Mouse (Mus musculus) lung, embryonic 16.5 days (tissue): ENCODE measurements around the gene Cryaa. TPM values are rescaled to one million over a fixed set of nuclear protein-coding genes. Genes with fewer than 3 reads are reported as not detected.
"Not testable (repeated sequence)": the region's sequence is repeated elsewhere in the genome, so short reads cannot be mapped to it uniquely, and the experiment has no call there.

ENCODE experiments used
- ATAC-seq: fragments of 200-750 bp; cut with Nextera tagmentation; 2 replicates; pipeline ENCODE4 v1.8.0; 2017; ENCODE audit warnings: low read depth, mild to moderate bottlenecking, moderate library complexity
- H3K27ac ChIP-seq: fragments of 300-500 bp; sonication (generic); 2 replicates; pipeline ENCODE4 v1.5.1; 2014; ENCODE audit warnings: mild to moderate bottlenecking, control low read depth, low read length
- H3K27me3 ChIP-seq: fragments of 300-500 bp; sonication (generic); 2 replicates; pipeline ENCODE4 v1.6.1; 2014; ENCODE audit warnings: low read depth, low read length, mixed read lengths; ENCODE audit not compliant: control insufficient read depth, insufficient read depth
- H3K36me3 ChIP-seq: fragments of 300-500 bp; sonication (generic); 2 replicates; pipeline ENCODE4 v1.6.1; 2014; ENCODE audit warnings: low read length; ENCODE audit not compliant: control insufficient read depth, insufficient read depth
- H3K4me1 ChIP-seq: fragments of 300-500 bp; sonication (generic); replicated peaks from 2 replicates; pipeline ENCODE4 v1.6.1; 2014; ENCODE audit warnings: low read length, mixed read lengths; ENCODE audit not compliant: control insufficient read depth, insufficient read depth
- H3K4me2 ChIP-seq: fragments of 300-500 bp; sonication (generic); 2 replicates; pipeline ENCODE4 v1.6.1; 2014; ENCODE audit warnings: low read depth, low read length, control low read depth
- H3K4me3 ChIP-seq: fragments of 300-500 bp; sonication (generic); 2 replicates; pipeline ENCODE4 v1.5.1; 2014; ENCODE audit warnings: mild to moderate bottlenecking, low read length, control low read depth
- H3K9ac ChIP-seq: fragments of 300-500 bp; sonication (generic); 2 replicates; pipeline ENCODE4 v1.6.1; 2014; ENCODE audit warnings: low read length, control low read depth
- H3K9me3 ChIP-seq: fragments of 300-500 bp; sonication (generic); 2 replicates; pipeline ENCODE4 v1.6.1; 2016; ENCODE audit warnings: low read length; ENCODE audit not compliant: control insufficient read depth
- WGBS: fragments of 180-500 bp; shearing (Covaris S2); extraction: QIAGEN DNeasy Blood & Tissue Kit; methylation state at CpG from one replicate; pipeline ENCODE4 v1.1.7; 2014; 5-methylcytosine and 5-hydroxymethylcytosine counted together
- polyA plus RNA-seq: library from polyadenylated mRNA; unstranded; fragments of >200 nt; fragmentation: Nextera tagmentation; extraction: Ambion mirVana; gene quantifications from 2 replicates; pipeline ENCODE4 v1.2.1, GENCODE M21; 2015

The Cryaa gene
- polyA plus RNA-seq, 1 experiment from 2014 or later = 0.36 TPM

GRCm38 (mm10) chr17:31694023-31694376, 16.4 kb downstream of the Cryaa start:
- H3K27me3 ChIP-seq = no peaks in the 10 kb centered on the region
- no peak overlapping the region for H3K4me2 ChIP-seq
- no peak overlapping the region for H3K9ac ChIP-seq
- H3K4me1 ChIP-seq = peaks cover 16% of the 10 kb centered on the region
- WGBS = 55% methylated on average over 7 of the region's 7 CpGs
- no peaks in the 10 kb centered on the region for H3K9me3 ChIP-seq
- H3K4me3 ChIP-seq = no peak overlapping the region
- no peaks in the 10 kb centered on the region for H3K36me3 ChIP-seq
- no peak overlapping the region for H3K27ac ChIP-seq
- ATAC-seq = peak; percentile 22

GRCm38 (mm10) chr17:31694949-31695348, 17.3 kb downstream of the Cryaa start:
- Histone ChIP-seq H3K36me3 (no peaks in the 10 kb centered on the region), H3K4me2 (no peak overlapping the region), H3K27ac (no peak overlapping the region), H3K9ac (no peak overlapping the region), H3K9me3 (no peaks in the 10 kb centered on the region), H3K4me3 (no peak overlapping the region), H3K27me3 (no peaks in the 10 kb centered on the region), H3K4me1 (peaks cover 16% of the 10 kb centered on the region)
- 64% methylated on average over 1 of the region's 1 CpGs for WGBS
- ATAC-seq = no peak

GRCm38 (mm10) chr17:31695356-31695755, 17.7 kb downstream of the Cryaa start:
- H3K4me3 ChIP-seq, H3K9ac ChIP-seq, H3K27me3 ChIP-seq, H3K4me2 ChIP-seq, H3K9me3 ChIP-seq, H3K27ac ChIP-seq, ATAC-seq, H3K36me3 ChIP-seq: not testable (repeated sequence)
- peaks cover 16% of the 10 kb centered on the region for H3K4me1 ChIP-seq
- 82% methylated on average over 6 of the region's 7 CpGs for WGBS

- 71% methylated on average over 11 of the region's 11 CpGs for WGBS
- no peak overlapping the region for H3K4me3 ChIP-seq
- H3K27ac ChIP-seq = no peak overlapping the region
- H3K36me3 ChIP-seq = no peaks in the 10 kb centered on the region
- H3K9ac ChIP-seq = no peak overlapping the region
- no peak overlapping the region for H3K4me2 ChIP-seq
- peaks cover 9% of the 10 kb centered on the region for H3K4me1 ChIP-seq
- ATAC-seq = no peak
- H3K27me3 ChIP-seq = no peaks in the 10 kb centered on the region
- H3K9me3 ChIP-seq = no peaks in the 10 kb centered on the region
Measured at GRCm38 (mm10) chr17:31698347-31698746, 20.7 kb downstream of the Cryaa start.

GRCm38 (mm10) chr17:31703276-31703980, 25.8 kb downstream of the Cryaa start:
- 69% methylated on average over 6 of the region's 6 CpGs for WGBS
- no peak overlapping the region for H3K27ac ChIP-seq

GRCm38 (mm10) chr17:31705271-31706020, 27.8 kb downstream of the Cryaa start:
- H3K9me3 ChIP-seq = no peaks in the 10 kb centered on the region
- no peak overlapping the region for H3K9ac ChIP-seq
- no peak overlapping the region for H3K4me3 ChIP-seq
- H3K36me3 ChIP-seq = no peaks in the 10 kb centered on the region
- no peak for ATAC-seq
- 76% methylated on average over 20 of the region's 20 CpGs for whole genome bisulfite sequencing
- H3K4me1 ChIP-seq = peaks cover 2% of the 10 kb centered on the region; the same call in 1 of the 2 replicates
- H3K27me3 ChIP-seq = no peaks in the 10 kb centered on the region
- no peak overlapping the region for H3K4me2 ChIP-seq
- H3K27ac ChIP-seq = no peak overlapping the region

More at GRCm38 (mm10) chr17:31703276-31703980, 25.8 kb downstream of the Cryaa start:
- Histone ChIP-seq H3K27me3 (no peaks in the 10 kb centered on the region), H3K36me3 (no peaks in the 10 kb centered on the region), H3K4me2 (no peak overlapping the region), H3K4me1 (no peaks in the 10 kb centered on the region), H3K4me3 (no peak overlapping the region), H3K9ac (no peak overlapping the region), H3K9me3 (no peaks in the 10 kb centered on the region)
- ATAC-seq = 0 out of 2 replicates have a peak, but pooled peaks have one; percentile 41

- no peak for ATAC-seq
- H3K4me2 ChIP-seq = no peak overlapping the region
- no peaks in the 10 kb centered on the region for H3K36me3 ChIP-seq
- no peaks in the 10 kb centered on the region for H3K9me3 ChIP-seq
- no peak overlapping the region for H3K9ac ChIP-seq
- no peak overlapping the region for H3K4me3 ChIP-seq
- peaks cover 5% of the 10 kb centered on the region for H3K4me1 ChIP-seq
- H3K27me3 ChIP-seq = no peaks in the 10 kb centered on the region
- 51% methylated on average over 7 of the region's 7 CpGs for WGBS
- no peak overlapping the region for H3K27ac ChIP-seq
Measured at GRCm38 (mm10) chr17:31709121-31709741, 31.6 kb downstream of the Cryaa start.

GRCm38 (mm10) chr17:31710455-31710854, 32.8 kb downstream of the Cryaa start:
- Histone ChIP-seq H3K36me3 (no peaks in the 10 kb centered on the region), H3K27me3 (no peaks in the 10 kb centered on the region), H3K27ac (no peak overlapping the region), H3K4me3 (no peak overlapping the region), H3K9ac (no peak overlapping the region), H3K9me3 (no peaks in the 10 kb centered on the region), H3K4me2 (no peak overlapping the region), H3K4me1 (peaks cover 5% of the 10 kb centered on the region)
- 71% methylated on average over 8 of the region's 8 CpGs for WGBS
- no peak for ATAC-seq

GRCm38 (mm10) chr17:31713709-31714108, 36.1 kb downstream of the Cryaa start:
- peak overlapping the region; percentile 93 for H3K27ac ChIP-seq
- peak overlapping the region; percentile 26; the same call in 1 of the 2 replicates for H3K9ac ChIP-seq
- no peak overlapping the region for H3K4me3 ChIP-seq
- no peaks in the 10 kb centered on the region for H3K36me3 ChIP-seq
- peak overlapping the region; percentile 35; the same call in 1 of the 2 replicates for H3K4me2 ChIP-seq
- H3K4me1 ChIP-seq = peaks cover 5% of the 10 kb centered on the region
- ATAC-seq = peak; percentile 52
- no peaks in the 10 kb centered on the region for H3K9me3 ChIP-seq
- H3K27me3 ChIP-seq = no peaks in the 10 kb centered on the region
- WGBS = 51% methylated on average over 9 of the region's 9 CpGs
